Mouse (Mus musculus) liver, embryonic 15.5 days (tissue): Measurements from ENCODE around the gene Zmiz1. TPM values are rescaled to one million over a fixed set of nuclear protein-coding genes. Genes with fewer than 3 reads are reported as not detected.

Experiments used
- ATAC-seq: fragments of 200-750 bp; cut with Nextera tagmentation; 2 replicates; pipeline ENCODE4 v1.8.0; 2017; ENCODE audit warnings: moderate number of reproducible peaks, mild to moderate bottlenecking, moderate library complexity; ENCODE audit not compliant: insufficient read depth
- H3K27ac ChIP-seq: fragments of 300-500 bp; sonication (generic); replicated peaks from 2 replicates; pipeline ENCODE4 v1.5.1; 2015; ENCODE audit warnings: mild to moderate bottlenecking, inconsistent platforms
- H3K27me3 ChIP-seq: fragments of 300-500 bp; sonication (generic); 2 replicates; pipeline ENCODE4 v1.6.1; 2015; ENCODE audit warnings: mild to moderate bottlenecking, inconsistent platforms
- H3K36me3 ChIP-seq: fragments of 300-500 bp; sonication (generic); replicated peaks from 2 replicates; pipeline ENCODE4 v1.6.1; 2015; ENCODE audit warnings: moderate library complexity, mild to moderate bottlenecking, inconsistent platforms
- H3K4me1 ChIP-seq: fragments of 300-500 bp; sonication (generic); replicated peaks from 2 replicates; pipeline ENCODE4 v1.6.1; 2015; ENCODE audit warnings: inconsistent platforms
- H3K4me2 ChIP-seq: fragments of 300-500 bp; sonication (generic); 2 replicates; pipeline ENCODE4 v1.6.1; 2015; ENCODE audit warnings: moderate library complexity, mild to moderate bottlenecking, inconsistent platforms
- H3K4me3 ChIP-seq: fragments of 300-500 bp; sonication (generic); replicated peaks from 2 replicates; pipeline ENCODE4 v1.5.1; 2015; ENCODE audit warnings: mild to moderate bottlenecking, inconsistent platforms
- H3K9ac ChIP-seq: fragments of 300-500 bp; sonication (generic); 2 replicates; pipeline ENCODE4 v1.6.1; 2015; ENCODE audit warnings: moderate library complexity, mild to moderate bottlenecking, inconsistent platforms
- H3K9me3 ChIP-seq: fragments of 300-500 bp; sonication (generic); replicated peaks from 2 replicates; pipeline ENCODE4 v1.6.1; 2016; ENCODE audit warnings: inconsistent platforms
- WGBS: fragments of 180-500 bp; shearing (Covaris S2); methylation state at CpG from one replicate; pipeline ENCODE4 v1.1.7; 2015; ENCODE audit warnings: mixed read lengths; ENCODE audit not compliant: insufficient replicate concordance; 5-methylcytosine and 5-hydroxymethylcytosine counted together
- polyA plus RNA-seq: library from polyadenylated mRNA; unstranded; fragments of >200 nt; fragmentation: Nextera tagmentation; extraction: Ambion mirVana; gene quantifications from 2 replicates; pipeline ENCODE4 v1.2.1, GENCODE M21; 2015

Zmiz1 gene
- polyA plus RNA-seq, 1 experiment from 2014 or later = 4.3 TPM

DNA sequence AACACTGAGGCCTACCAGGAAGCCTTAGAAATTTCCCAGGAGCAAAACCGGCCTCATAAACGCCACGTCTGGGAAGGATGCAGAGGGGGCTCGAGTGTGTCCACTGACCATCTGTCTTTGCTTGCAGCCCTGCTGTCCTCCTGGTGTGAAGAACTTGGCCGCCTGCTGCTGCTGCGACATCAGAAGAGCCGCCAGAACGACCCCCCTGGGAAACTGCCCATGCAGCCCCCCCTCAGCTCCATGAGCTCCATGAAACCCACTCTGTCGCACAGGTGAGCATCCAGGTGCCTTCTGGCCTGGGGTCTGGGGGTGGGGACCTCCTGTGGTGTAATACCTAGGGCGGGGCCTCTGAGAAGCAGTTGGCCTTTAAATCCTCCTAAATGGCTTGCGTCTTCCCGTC is 176.8 kb downstream of the Zmiz1 start:
- Histone ChIP-seq H3K4me3 (no peak overlapping the region), H3K9me3 (no peaks in the 10 kb centered on the region), H3K9ac (no peak overlapping the region), H3K4me2 (no peak overlapping the region), H3K27ac (no peak overlapping the region), H3K27me3 (no peaks in the 10 kb centered on the region), H3K36me3 (peaks cover 20% of the 10 kb centered on the region), H3K4me1 (peaks cover 48% of the 10 kb centered on the region)
- ATAC-seq = no peak
- WGBS = 78% methylated on average over 12 of the region's 12 CpGs

DNA sequence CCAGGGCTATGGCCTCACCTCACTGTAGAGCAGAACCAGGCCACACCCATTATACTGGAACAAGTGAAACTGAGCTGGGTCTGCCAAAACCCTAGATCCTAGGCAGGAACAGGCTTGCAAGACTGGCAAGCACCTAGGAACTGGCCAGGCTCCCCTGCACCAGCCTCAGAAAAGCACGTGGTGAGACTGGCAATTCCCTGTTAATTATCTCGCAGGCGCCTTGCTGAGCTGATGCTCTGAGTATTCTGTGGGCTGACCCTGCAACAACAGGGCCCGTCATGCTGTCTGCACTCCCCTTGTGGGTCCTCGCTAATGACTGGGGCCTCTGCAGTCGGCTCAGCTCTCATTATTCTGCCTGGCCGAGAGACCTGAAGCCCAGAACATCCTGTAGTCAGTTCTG is 177.3 kb downstream of the Zmiz1 start:
- Histone ChIP-seq H3K36me3 (peaks cover 20% of the 10 kb centered on the region), H3K9ac (no peak overlapping the region), H3K27me3 (no peaks in the 10 kb centered on the region), H3K9me3 (no peaks in the 10 kb centered on the region), H3K27ac (no peak overlapping the region), H3K4me1 (peaks cover 44% of the 10 kb centered on the region), H3K4me3 (no peak overlapping the region), H3K4me2 (no peak overlapping the region)
- WGBS = 58% methylated on average over 7 of the region's 7 CpGs
- no peak for ATAC-seq

DNA sequence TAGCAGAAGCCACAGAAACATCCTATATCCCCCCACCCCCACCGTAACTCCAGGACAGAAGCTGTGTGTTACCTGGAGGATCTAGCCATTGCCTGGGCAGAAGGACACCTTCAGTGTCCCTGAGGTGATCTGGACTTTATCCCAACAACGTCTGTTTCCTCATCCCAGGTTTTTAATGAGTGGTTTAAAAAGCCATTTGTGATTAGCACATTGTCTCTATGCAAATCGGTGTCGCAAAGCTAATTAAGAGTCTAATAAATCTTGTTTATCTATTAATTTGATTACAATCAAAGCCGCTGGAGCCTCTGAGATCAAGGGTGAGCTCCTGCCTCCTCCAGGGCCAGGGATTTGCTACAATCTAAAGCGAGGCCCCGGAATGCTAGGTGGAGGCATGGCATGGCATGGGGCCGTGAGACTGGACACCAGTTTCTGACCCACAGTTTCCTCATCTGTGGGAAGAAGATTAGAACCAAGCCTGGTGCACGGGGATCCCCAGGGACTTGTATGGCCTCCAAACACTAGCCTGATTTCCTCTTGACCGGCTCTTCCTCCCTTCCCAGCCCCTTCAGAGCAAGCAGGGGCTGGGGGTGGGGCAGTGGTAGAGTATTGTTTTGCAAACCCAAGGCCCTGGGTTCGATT is 180.3 kb downstream of the Zmiz1 start:
- H3K36me3 ChIP-seq = peaks cover 28% of the 10 kb centered on the region
- H3K27me3 ChIP-seq = no peaks in the 10 kb centered on the region
- WGBS = 52% methylated on average over 11 of the region's 11 CpGs
- H3K27ac ChIP-seq = no peak overlapping the region
- H3K9me3 ChIP-seq = no peaks in the 10 kb centered on the region
- no peak overlapping the region for H3K9ac ChIP-seq
- H3K4me3 ChIP-seq = no peak overlapping the region
- H3K4me1 ChIP-seq = peaks cover 33% of the 10 kb centered on the region
- H3K4me2 ChIP-seq = no peak overlapping the region
- ATAC-seq = no peak

DNA sequence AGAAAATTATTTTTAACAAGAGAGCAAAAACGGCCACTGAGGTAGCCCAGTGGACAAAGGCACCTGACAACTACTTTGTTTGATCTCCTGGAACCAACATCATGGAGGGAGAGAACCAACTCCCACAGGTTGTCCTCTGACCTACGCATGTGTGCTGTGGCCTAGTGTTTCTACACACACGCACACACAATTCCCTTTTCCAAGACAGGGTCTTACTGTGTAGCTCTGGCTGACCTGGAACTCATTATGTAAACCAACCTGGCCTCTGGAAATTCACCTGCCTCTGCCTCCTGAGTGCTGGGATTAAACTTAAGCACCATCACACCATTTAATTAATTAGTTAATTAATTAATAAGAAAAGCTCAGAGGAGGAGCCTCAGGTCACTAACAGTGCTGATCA is 181.0 kb downstream of the Zmiz1 start:
- H3K27ac ChIP-seq = no peak overlapping the region

DNA sequence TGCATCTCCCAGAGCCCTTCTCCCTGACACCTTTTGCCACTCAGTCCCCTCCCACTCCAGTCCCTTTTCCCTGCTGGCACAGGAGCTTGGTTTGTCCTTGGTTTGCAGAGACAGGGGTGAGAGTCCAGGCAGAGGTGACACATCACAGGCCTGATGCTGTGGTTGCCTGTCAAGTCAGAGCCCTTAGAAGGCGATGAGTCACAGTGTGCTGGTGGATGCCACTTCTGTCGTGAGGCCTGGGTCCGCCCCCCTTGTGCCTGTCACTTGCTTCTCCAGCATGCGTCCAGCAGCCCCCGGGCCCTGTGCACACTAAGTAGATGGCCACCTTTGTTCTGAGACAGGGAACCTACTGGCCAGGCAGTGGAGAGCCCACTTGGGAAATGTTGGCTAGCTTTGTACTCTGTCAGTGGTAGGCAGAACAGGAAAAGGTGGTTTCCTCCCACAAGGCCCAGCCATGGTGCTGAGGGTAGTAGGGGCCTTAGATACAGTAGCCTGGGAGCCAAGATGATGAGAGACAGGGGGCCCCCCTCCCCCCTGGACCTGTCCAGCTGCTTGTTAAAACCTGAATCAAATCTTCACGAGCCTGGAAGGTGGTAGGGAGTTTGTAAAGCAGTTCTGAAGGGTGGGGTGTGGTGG is 181.6 kb downstream of the Zmiz1 start:
- Histone ChIP-seq H3K27ac (no peak overlapping the region), H3K4me3 (no peak overlapping the region)
- WGBS = 25% methylated on average over 6 of the region's 6 CpGs

More for the DNA sequence above, 181.0 kb downstream of the Zmiz1 start:
- ATAC-seq = no peak
- Histone ChIP-seq H3K4me3 (no peak overlapping the region), H3K4me2 (no peak overlapping the region), H3K9ac (no peak overlapping the region), H3K9me3 (no peaks in the 10 kb centered on the region), H3K4me1 (peaks cover 26% of the 10 kb centered on the region), H3K36me3 (peaks cover 34% of the 10 kb centered on the region), H3K27me3 (no peaks in the 10 kb centered on the region)
- WGBS = 56% methylated on average over 3 of the region's 3 CpGs

DNA sequence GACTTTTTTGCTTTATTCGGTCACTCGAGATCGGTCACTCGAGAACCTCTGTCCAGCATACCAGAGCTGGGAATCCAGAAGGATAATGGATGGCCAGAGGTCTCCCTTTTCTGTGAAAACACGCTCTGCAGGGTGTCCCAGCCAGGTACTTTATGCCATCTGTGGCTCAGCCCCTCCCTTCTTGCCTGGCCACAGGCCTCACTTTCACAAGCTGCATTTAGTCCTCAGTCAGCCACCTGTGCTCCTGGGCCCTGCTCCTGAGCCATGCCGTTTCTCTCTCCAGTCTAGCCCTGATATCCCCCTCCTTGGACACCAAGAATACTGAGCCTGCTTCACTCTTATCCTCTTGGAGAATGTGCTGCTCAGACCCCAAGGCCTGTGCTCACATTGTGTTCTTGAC is 182.1 kb downstream of the Zmiz1 start:
- Histone ChIP-seq H3K4me2 (no peak overlapping the region), H3K9me3 (no peaks in the 10 kb centered on the region), H3K4me3 (no peak overlapping the region), H3K27me3 (no peaks in the 10 kb centered on the region), H3K36me3 (peaks cover 39% of the 10 kb centered on the region), H3K4me1 (peaks cover 21% of the 10 kb centered on the region), H3K9ac (no peak overlapping the region), H3K27ac (no peak overlapping the region)
- ATAC-seq = no peak
- WGBS = 57% methylated on average over 6 of the region's 6 CpGs

More for the DNA sequence above, 181.6 kb downstream of the Zmiz1 start:
- Histone ChIP-seq H3K4me1 (peaks cover 21% of the 10 kb centered on the region), H3K27me3 (no peaks in the 10 kb centered on the region), H3K9ac (no peak overlapping the region), H3K9me3 (no peaks in the 10 kb centered on the region), H3K36me3 (peaks cover 36% of the 10 kb centered on the region), H3K4me2 (no peak overlapping the region)
- ATAC-seq = no peak; the same call in 1 of the 2 replicates

DNA sequence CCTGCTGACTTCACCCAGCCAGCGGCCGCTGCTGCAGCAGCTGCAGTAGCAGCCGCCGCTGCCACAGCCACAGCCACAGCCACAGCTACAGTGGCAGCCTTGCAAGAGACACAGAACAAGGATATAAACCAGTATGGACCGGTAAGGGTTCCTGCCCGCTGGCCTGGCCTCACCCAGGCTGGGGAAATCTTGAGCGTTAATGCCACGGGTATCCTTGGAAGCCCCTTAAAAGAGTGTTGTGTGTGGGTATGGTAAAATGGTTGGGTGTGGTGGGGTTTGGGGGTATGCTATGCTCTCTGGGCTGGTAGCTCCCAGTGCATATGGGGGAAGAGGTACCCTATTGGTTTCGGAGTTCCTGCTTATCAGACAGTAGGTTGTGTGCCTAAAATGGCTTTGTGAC is 186.7 kb downstream of the Zmiz1 start:
- H3K9me3 ChIP-seq = no peaks in the 10 kb centered on the region
- no peak overlapping the region for H3K9ac ChIP-seq
- H3K27ac ChIP-seq = no peak overlapping the region
- peaks cover 63% of the 10 kb centered on the region for H3K36me3 ChIP-seq
- H3K4me2 ChIP-seq = no peak overlapping the region
- H3K4me1 ChIP-seq = peaks cover under 1% of the 10 kb centered on the region; the same call in 1 of the 2 replicates
- H3K27me3 ChIP-seq = no peaks in the 10 kb centered on the region
- no peak overlapping the region for H3K4me3 ChIP-seq
- WGBS = 74% methylated on average over 9 of the region's 9 CpGs
- ATAC-seq = no peak

DNA sequence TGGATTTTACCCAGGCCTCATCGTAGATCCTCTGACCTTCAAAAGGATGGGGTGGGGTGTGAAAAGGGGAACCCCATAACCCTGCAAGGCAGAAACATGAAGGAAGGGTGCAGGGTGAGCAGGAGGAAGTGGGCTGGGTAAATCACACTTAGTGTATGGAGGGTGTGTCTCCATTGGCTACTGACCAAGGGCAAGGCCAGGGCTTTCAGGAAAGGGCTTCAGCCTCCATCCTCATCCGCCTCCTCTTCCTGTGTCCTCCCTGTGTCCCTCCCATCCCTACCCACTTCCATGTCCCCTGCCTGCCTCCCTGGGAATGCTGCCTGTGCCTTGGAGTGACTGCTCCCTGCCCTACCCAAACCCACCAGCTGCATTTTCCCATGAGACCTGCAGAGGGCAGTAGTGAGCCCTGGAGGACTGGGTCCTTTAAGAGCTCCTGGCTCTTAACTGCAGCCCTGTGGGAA is 187.2 kb downstream of the Zmiz1 start:
- Histone ChIP-seq H3K27me3 (no peaks in the 10 kb centered on the region), H3K27ac (no peak overlapping the region), H3K4me1 (no peaks in the 10 kb centered on the region), H3K4me3 (no peak overlapping the region), H3K9ac (no peak overlapping the region), H3K4me2 (no peak overlapping the region), H3K9me3 (no peaks in the 10 kb centered on the region), H3K36me3 (peaks cover 68% of the 10 kb centered on the region)
- ATAC-seq = peak; percentile 49; the same call in 1 of the 2 replicates
- 28% methylated on average over 2 of the region's 2 CpGs for whole genome bisulfite sequencing

DNA sequence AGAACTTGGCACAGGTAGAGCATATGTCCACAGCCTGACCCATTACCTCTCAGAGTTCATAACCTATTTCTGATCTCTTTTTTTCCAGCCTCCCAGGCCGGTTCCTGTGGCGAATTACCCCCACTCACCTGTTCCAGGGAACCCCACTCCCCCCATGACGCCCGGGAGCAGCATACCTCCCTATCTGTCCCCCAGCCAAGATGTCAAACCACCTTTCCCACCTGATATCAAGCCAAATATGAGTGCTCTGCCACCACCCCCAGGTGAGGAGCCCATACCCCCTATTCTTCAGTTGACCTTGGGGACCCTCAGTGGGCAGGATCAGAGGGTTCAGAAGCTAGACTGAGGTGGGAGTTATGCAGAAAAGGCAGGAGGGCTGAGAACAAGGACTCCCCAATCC is 192.1 kb downstream of the Zmiz1 start:
- no peak overlapping the region for H3K4me2 ChIP-seq
- H3K27me3 ChIP-seq = no peaks in the 10 kb centered on the region
- H3K36me3 ChIP-seq = peaks cover 93% of the 10 kb centered on the region
- no peaks in the 10 kb centered on the region for H3K4me1 ChIP-seq
- H3K27ac ChIP-seq = no peak overlapping the region
- 76% methylated on average over 4 of the region's 4 CpGs for WGBS
- ATAC-seq = no peak
- no peak overlapping the region for H3K4me3 ChIP-seq
- H3K9ac ChIP-seq = no peak overlapping the region
- no peaks in the 10 kb centered on the region for H3K9me3 ChIP-seq

DNA sequence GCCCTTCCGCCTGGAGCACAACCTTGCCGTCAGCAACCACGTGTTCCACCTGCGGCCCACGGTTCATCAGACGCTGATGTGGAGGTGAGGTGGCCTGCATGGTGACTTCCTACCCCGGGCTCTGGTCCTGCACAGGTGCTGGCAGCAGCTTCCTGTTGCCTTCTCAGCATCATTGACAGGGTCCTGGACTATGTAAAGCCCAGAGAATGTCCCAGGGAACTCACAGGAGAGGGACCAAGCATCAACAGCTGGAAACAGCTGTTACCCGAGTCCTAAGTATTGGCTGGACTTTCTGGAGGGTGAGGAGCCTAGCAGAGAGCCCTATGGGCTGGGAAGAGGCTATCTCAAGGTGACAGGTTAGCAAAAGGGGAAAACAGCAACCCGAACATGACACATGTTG is 192.9 kb downstream of the Zmiz1 start:
- no peak overlapping the region for H3K4me2 ChIP-seq
- H3K4me1 ChIP-seq = no peaks in the 10 kb centered on the region
- H3K9me3 ChIP-seq = no peaks in the 10 kb centered on the region
- H3K27ac ChIP-seq = no peak overlapping the region
- ATAC-seq = no peak
- peaks cover 95% of the 10 kb centered on the region for H3K36me3 ChIP-seq
- H3K27me3 ChIP-seq = no peaks in the 10 kb centered on the region
- H3K4me3 ChIP-seq = no peak overlapping the region
- WGBS = 80% methylated on average over 9 of the region's 9 CpGs
- no peak overlapping the region for H3K9ac ChIP-seq

DNA sequence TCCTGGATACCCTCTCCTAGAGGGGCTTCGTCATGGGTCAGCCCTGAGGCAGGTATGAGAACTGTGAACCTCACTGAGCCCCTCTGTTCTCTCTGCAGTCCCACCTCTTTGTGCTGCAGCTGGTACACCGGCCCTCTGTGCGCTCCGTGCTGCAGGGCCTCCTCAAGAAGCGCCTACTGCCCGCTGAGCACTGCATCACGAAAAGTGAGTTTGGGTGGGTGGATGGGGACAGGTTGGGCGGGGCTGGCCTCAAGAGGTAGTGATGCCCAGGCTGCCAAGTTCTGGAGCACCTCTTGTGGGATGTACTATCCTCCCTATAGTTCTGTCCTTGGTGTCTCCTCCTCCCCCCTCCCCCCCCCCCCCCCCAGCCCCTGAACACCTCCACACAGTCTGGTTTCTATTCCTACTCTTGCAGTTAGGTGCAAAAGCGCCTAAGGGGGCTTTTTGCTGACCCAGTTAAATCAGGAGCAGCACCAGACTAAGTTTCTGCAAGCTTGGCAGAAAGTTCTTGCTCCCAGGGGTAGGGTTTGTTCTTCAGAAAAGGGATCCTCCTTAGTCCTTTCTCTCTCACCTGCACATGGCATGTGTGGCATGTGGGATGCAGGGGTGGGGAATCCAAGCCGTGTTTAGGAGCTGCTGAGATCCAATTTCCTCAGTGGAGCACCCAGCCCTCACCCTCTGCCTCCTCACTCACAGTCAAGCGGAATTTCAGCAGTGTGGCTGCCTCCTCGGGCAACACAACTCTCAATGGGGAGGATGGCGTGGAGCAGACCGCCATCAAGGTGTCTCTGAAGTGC is 195.6 kb downstream of the Zmiz1 start:
- no peak for ATAC-seq
- Histone ChIP-seq H3K36me3 (peaks cover 96% of the 10 kb centered on the region), H3K27ac (no peak overlapping the region), H3K4me1 (no peaks in the 10 kb centered on the region), H3K9me3 (no peaks in the 10 kb centered on the region), H3K4me2 (no peak overlapping the region), H3K27me3 (no peaks in the 10 kb centered on the region), H3K9ac (no peak overlapping the region), H3K4me3 (no peak overlapping the region)
- 82% methylated on average over 14 of the region's 14 CpGs for WGBS
